Mouse (Mus musculus) left cerebral cortex, postnatal 10 days (tissue): ENCODE measurements around the gene Gna12. TPM values are rescaled to one million over a fixed set of nuclear protein-coding genes. Genes with fewer than 3 reads are reported as not detected.

Experiments used
- DNase-seq, 2 experiments: peaks; one replicate each; pipeline ENCODE4 v3.0.0; 2021 to 2022; ENCODE audit warnings: low spot score in 2 of 2, mixed read lengths in 1 of 2; ENCODE audit errors: extremely low spot score in 1 of 2
- intact Hi-C: fragments of 180-260 bp; cut with DNase I; formaldehyde crosslinking; loops from one replicate; pipeline ENCODE4 v1.15.1; 2025
- total RNA-seq, 2 experiments: library from RNA; stranded (reverse); gene quantifications; 2 replicates each; pipeline ENCODE4 v1.2.3; 2021

Gene Gna12
- total RNA-seq, 2 experiments from 2014 or later: 65.3 TPM

DNA sequence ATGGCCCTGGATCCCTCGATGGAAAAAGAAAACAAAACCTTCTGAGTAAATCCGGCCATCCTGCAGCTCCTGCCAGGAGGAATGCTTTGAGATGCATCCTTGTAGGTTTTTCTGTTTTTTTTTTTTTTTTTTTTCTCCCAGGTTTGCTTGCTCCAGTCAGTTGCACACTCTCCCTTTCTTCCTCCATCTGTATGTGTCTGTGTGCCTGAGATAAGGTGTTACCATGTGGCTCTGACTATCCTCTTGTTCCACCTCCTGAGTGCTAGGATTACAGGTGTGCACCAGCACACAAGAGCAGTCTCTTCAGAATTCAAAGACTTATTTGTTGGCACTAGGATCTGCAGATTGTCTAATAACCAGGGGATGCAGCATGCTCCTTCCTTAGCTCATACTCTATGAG is 23.3 kb downstream of the Gna12 start:
- DNase-seq: no peak
- intact Hi-C loops: no loop called here

- intact Hi-C loops: no loop called here
- DNase-seq: no peak
These were observed 24.0 kb downstream of the Gna12 start for GRCm38 (mm10) chr5:140806252-140806651.

DNA sequence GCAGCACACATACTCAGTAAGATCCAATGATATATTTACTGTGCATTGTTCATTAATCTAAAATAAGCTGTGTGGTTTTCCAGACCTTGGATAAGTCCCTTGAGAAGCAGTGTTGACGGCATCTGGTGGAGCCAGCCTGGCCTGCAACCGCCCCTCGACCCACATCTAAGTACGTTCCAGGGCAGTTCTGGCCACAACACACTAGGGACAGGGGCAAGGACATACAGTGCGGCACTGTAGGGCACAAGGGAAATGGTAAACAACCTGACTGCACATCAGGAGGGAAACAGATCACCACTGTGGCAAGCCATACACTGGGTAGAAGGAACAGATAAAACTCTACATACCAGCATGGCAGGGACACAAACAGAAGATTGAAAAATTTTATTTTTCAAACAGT is 28.4 kb downstream of the Gna12 start:
- intact Hi-C loops: no loop called here
- DNase-seq: no peak

DNA sequence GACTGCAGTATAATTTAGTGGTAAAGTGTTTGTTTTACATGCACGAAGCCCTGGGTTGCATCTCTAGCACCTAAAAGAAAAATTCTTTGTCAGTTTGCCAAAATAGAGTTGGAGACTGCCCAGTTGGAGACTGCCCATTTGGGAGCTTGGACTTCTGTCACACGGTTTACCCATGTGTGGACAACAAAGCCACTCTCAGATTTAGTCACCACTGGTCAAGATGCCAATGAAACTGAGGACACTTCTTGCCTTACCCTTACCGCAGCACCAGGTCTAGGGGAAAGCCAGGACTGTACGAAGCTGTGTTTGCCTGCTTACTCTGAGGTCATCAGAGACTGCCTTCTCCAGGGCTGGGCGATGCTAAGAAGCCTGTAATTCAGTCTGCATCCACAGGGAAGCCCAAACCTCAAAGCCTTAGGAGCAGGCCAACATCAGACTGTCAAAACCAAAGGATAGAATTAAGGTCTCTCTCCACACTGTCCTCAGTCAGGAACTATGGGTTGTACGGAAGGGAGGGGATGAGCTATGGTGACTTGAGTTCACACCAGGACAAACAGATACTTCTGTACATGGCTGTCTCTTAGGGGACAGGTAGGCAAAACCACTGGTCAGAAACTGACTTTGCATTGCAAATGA is 29.8 kb downstream of the Gna12 start:
- DNase-seq: no peak
- intact Hi-C loops: no loop called here

GRCm38 (mm10) chr5:140799190-140799589 is 31.0 kb downstream of the Gna12 start:
- DNase-seq: no peak
- intact Hi-C loops: no loop called here

GRCm38 (mm10) chr5:140798775-140799174 is 31.5 kb downstream of the Gna12 start:
- intact Hi-C loops: no loop called here
- DNase-seq: no peak

DNA sequence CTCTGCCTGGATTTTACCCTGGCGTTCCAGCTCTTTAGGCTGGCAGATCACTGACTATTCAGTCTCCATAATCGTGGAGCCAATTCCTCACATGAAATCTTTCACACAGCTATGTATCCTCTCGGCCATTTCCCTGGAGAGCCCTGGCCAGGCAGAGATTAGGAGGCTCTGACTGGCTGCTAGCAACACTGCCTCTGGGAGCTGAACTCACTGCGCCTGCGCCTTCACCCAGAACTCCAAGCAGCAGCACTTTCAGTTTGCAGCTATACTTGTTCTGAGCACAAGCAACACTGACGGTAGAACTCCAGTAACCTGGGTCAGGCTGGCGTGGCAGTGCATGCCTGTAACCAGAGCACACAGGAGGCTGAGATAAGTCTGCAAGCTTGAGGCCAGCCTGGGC is 32.1 kb downstream of the Gna12 start:
- DNase-seq: peak in 1 of 2 experiments; percentile 50
- intact Hi-C loops: no loop called here

GRCm38 (mm10) chr5:140796051-140796450 is 34.2 kb downstream of the Gna12 start:
- no peak for DNase-seq
- intact Hi-C loops: no loop called here

DNA sequence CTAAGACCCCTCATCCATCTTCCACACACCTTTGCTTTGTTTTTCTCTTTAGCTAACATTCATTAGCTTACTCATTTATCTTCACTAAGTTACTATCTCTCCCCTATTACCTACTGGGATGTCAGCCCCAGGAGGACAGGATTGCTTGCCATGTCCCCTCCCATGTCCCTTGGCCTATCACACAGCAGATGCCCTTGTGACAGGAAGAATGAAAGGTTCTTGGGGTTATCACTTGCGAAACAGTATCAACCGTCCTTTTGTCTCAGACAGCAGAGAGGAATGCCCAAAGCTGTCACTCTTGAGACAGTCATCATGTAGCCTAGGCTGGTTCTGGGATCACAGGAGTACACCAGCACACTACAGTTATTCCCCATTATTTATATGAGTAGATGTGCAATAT is 35.1 kb downstream of the Gna12 start:
- intact Hi-C loops: no loop called here

DNA sequence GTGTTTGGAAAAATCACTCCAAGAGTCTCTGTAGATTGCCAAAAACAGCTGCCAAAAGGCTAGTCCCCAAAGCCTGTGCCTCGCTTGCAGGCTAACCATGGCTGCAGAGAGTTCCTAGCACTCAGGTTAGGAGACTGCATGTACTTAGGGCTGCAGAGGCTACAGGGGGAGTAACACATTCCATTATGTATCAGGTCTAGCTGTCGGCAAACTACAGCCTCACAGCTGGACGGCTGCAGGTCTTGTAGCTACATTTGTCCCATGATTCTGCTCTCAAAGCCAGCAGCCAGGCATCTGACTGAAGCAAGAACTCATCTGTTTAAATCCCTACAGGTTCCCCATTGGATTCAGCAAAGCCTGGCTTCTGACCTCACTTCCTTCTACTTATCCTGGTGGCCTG is 35.5 kb downstream of the Gna12 start:
- DNase-seq: no peak
- intact Hi-C loops: no loop called here

More for the DNA sequence above, 35.1 kb downstream of the Gna12 start:
- no peak for DNase-seq

DNA sequence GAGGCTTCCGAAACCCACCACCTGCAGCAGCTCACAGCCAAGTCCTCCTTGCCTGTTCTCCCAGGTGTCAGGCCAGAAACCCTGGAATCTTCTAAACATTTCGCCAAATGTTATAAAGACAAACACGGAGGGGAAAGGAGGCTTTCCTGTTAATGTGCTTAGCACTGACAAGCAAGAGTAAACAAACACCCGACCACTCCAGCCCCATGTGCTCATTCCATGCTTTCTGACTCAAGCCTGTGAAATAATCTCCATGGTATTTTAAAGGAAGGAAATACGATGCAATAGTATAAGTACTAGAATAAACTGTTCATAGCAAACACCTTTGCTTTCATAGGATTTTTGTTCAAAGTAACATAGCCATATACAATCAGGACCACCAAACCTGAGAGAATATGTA is 38.0 kb downstream of the Gna12 start:
- intact Hi-C loops: no loop called here
- DNase-seq: no peak

DNA sequence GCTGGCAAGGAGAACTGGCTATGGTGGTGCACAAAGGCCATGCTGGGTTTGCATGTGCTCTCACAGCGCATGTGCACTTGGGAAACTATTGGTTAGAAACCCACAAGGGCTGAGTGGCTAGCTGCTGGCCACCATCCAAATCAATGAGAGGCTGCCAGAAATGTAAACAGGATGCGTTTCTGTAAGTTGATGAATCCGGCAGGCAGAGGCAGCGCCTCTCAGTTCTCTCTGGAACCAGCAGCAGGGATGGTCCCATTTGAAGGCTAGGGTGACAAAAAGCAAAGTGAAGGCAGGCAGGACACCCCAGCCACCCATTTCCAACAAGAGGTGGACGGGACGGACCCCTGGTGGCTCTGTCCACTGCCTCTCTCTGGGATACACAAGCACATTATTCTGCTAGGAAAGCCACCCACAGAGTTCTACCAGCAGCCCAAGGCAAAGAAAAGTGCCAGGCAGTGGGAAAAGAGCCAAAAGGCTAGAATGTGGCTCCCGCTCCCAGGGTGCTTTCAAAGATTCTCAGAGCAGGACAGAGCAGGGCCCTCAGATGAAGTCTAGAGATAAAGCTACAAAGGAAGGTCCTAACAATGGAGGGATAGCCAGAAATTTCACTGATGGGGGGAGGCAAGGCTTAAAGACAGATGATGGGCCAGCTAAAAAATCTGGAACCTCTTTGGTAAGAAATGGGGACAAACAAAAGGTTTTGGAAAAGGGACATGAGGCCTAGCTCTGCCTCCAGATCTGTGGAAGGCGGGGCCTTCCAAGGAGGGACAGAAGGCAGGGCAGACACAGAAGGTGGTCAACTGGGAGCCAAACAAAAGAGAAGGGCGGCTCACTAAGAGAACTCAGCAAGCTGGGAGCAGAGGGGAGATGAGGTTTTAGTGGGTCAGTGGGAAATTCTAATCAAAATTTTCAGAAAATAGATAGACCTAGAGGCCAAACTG is 39.0 kb downstream of the Gna12 start:
- DNase-seq: peak; percentile 36 to 80
- intact Hi-C loops: no loop called here

DNA sequence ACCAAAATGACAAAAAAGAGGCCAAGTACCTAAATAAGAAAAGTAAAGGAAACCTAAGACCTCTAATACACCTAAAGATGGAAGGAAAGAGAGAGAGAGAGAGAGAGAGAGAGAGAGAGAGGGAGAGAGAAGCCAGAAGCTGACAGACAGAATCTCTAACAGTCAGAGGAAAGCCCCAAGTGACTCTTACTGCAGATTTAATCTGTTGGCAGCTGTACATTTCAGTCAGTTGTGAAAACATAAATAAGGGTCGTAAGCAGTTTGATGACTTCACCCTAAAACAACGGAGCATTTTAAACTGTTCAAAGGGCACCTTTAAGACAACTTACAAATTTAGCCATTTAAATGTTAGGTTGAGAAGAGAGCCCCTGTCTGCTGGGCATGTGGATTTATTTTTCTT is 39.8 kb downstream of the Gna12 start:
- no peak for DNase-seq
- intact Hi-C loops: no loop called here

GRCm38 (mm10) chr5:140789561-140789960 is 40.7 kb downstream of the Gna12 start:
- intact Hi-C loops: loop anchor here (5.0 kb wide), 1 partner anchor 38 kb away; no protein-coding TSS in a partner anchor

GRCm38 (mm10) chr5:140785240-140785872 is 44.9 kb downstream of the Gna12 start:
- intact Hi-C loops: loop anchor here (5.0 kb wide), 1 partner anchor 42 kb away; no protein-coding TSS in a partner anchor
- DNase-seq: no peak

More at GRCm38 (mm10) chr5:140789561-140789960, 40.7 kb downstream of the Gna12 start:
- no peak for DNase-seq

DNA sequence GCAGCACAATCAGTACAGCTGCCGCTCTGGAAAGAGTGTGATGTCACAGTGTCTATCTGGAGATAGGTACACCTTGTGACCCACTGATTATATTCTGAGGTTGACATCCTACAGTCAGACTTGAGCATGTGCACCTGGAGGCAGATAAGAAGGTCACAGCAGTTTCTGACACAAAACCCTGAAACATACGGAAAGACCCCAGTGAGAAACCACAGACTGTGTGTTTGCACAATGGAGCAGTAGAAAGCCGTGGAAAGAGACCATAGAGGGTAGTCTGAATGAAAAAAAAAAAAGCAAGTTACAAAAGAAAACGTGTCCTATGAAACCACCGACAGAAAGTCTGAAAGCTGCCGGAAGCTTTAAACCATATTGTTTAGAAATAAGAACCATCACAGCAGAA is 45.9 kb downstream of the Gna12 start:
- DNase-seq: no peak
- intact Hi-C loops: no loop called here

DNA sequence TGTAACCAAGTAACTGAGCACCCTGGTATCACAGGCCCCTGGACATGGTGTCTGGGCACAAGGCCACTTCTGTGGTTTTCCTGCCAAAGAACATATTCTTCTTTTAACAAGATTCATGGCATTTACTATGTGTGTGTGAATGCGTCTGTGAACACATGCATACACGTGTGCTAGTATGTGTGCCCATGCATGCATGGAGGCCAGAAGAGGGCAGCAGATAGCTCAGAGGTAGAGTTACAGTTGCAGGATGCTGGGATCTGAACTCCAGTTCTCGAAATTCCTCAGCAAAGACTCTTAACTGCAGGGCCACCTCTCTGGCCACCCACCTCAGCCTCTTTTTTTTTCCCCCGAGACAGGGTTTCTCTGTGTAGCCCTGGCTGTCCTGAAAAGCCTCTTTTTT is 46.7 kb downstream of the Gna12 start:
- intact Hi-C loops: no loop called here

GRCm38 (mm10) chr5:140781886-140782572 is 48.2 kb downstream of the Gna12 start:
- intact Hi-C loops: no loop called here
- DNase-seq: no peak

More for the DNA sequence above, 46.7 kb downstream of the Gna12 start:
- no peak for DNase-seq

DNA sequence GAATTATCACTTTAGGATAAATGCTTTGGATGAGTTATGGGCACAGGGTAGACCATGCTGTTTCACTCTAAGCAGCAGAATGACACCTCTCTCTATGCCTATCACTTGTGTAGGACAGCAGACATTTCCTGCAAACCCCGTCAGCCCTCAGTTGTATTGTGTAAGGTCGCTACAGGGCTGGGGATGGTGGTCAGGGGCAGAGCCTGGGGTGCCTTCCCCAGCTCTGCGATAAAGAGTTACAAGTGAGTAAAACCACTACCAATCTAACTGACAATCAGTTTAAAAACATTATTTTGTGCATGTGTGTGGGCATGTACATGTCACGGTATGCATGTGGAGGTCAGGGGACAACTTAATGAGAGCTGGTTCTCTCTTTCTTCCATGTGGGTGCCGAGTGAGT is 49.1 kb downstream of the Gna12 start:
- DNase-seq: no peak
- intact Hi-C loops: no loop called here
